In genomic region chr17:48932406-48932906, GRCm38 (mm10) we compare ENCODE assay signal across 10 mouse cellular contexts. TPM values are rescaled to one million over a fixed set of nuclear protein-coding genes. Genes with fewer than 3 reads are reported as not detected.
DNase-seq lines count a peak whose midpoint lies in the region; ATAC-seq and TF ChIP-seq lines count a peak whose summit lies in the region.
"Had no signal": no experiment of that assay in that cellular context is flagged by ENCODE, and none has a peak within 500 bp of the region (broad histone marks: within the 10 kb centered on the region; RNA-seq: fewer than 3 reads in every experiment).

No protein-coding gene starts in this region.

- under 1% methylated on average over 26 of the region's 26 CpGs for WGBS in midbrain, postnatal 0 days

- TF ChIP-seq CTCF in midbrain, postnatal 0 days (IDR thresholded peaks at IDR 0.05): no peak

- H3K4me3 ChIP-seq in midbrain, postnatal 0 days (ENCODE audit: low read depth, low read length): peak overlapping the region; percentile 76

- H3K36me3 ChIP-seq in midbrain, postnatal 0 days (ENCODE audit: insufficient read depth, low read length): no peaks in the 10 kb centered on the region

- peak overlapping the region; percentile 72 for H3K4me2 ChIP-seq in midbrain, postnatal 0 days (ENCODE audit: low read depth, low read length, poor library complexity, severe bottlenecking)

- H3K27ac ChIP-seq in midbrain, postnatal 0 days (ENCODE audit: low read depth, low read length): peak overlapping the region; percentile 84

- peak; percentile 45 to 47 for DNase-seq in cerebellum, postnatal 14 days
- no peak for DNase-seq in cerebellum, adult 9-11 months
- DNase-seq in thymus, postnatal 4 days: peak; percentile 10
- DNase-seq in thymus, postnatal 0 days (ENCODE audit: low spot score): no peak
- DNase-seq in kidney, postnatal 10 days: peak; percentile 54
- peak; percentile 39 for DNase-seq in midbrain, postnatal 0 days (ENCODE audit: low spot score)

- no peak for ATAC-seq in midbrain, postnatal 0 days (ENCODE audit: low FRiP score)
- no peak for ATAC-seq in megakaryocyte-erythroid progenitor cell, adult 5-6 weeks (replicated peaks; ENCODE audit: low FRiP score, low TSS enrichment, poor library complexity, severe bottlenecking)
- no peak for ATAC-seq in megakaryocyte, adult 5-6 weeks (ENCODE audit: poor library complexity, severe bottlenecking)

- H3K9ac ChIP-seq in midbrain, postnatal 0 days (replicated peaks; ENCODE audit: low read length, poor library complexity, severe bottlenecking): peak overlapping the region; percentile 74

- H3K27me3 ChIP-seq in midbrain, postnatal 0 days (ENCODE audit: insufficient read depth, low read length): no peaks in the 10 kb centered on the region

- peaks cover 5% of the 10 kb centered on the region; the same call in 1 of the 2 replicates for H3K4me1 ChIP-seq in midbrain, postnatal 0 days (ENCODE audit: insufficient read depth, low read length)

- no peaks in the 10 kb centered on the region for H3K9me3 ChIP-seq in midbrain, postnatal 0 days (ENCODE audit: low read length)

RNA-seq across cellular contexts. Expression of gene Lrfn2, which starts 0.3 kb away (rescaled TPM):
- 0.09 and 0.13 TPM in 2 replicates for polyA plus RNA-seq in thymus, postnatal 0 days (2015; fragmentation: Nextera tagmentation; extraction: Ambion mirVana)
- 31.3 and 40.7 TPM in 2 replicates for total RNA-seq in midbrain, postnatal 0 days (2014; rRNA removed)
- 14.9 and 17.3 TPM in 2 replicates for polyA plus RNA-seq in midbrain, postnatal 0 days (2015; fragmentation: Nextera tagmentation; extraction: Ambion mirVana)
- total RNA-seq in megakaryocyte-erythroid progenitor cell, adult 5-6 weeks (2014; fragmentation: Nextera tagmentation): not detected in 2 replicates
- total RNA-seq in megakaryocyte-erythroid progenitor cell, adult 5-6 weeks (2017): not detected in 2 replicates
- not detected in 2 replicates for total RNA-seq in megakaryocyte, adult 5-6 weeks (2015)
- not detected in 2 replicates for total RNA-seq in megakaryocyte, adult 5-6 weeks (2017)
- polyA plus RNA-seq: C2C12; liver, embryonic 16.5 days had no signal

Comparison
In these comparisons a context has a peak if more than half of its experiments do, and no peak if none do; other contexts are left out.
1. DNase-seq: peak in cerebellum, postnatal 14 days (2 of 2), thymus, postnatal 4 days (single experiment), kidney, postnatal 10 days (single experiment) and midbrain, postnatal 0 days (single experiment); none in cerebellum, adult 9-11 months (single experiment) and thymus, postnatal 0 days (single experiment).
2. RNA of gene Lrfn2, which starts 0.3 kb away (total RNA-seq): 31.3 to 40.7 TPM in midbrain, postnatal 0 days; not detected in megakaryocyte-erythroid progenitor cell, adult 5-6 weeks and not detected in megakaryocyte, adult 5-6 weeks; every median in the first group is over 10 times any median in the second.